Mouse (Mus musculus) intestine, embryonic 16.5 days (tissue): ENCODE measurements at regions not wholly inside any gene's neighbourhood (a gene's known extent, or its start where the extent isn't known, plus 50 kb on each side); places are given as distances from the start of the nearest gene placed in this dataset.
A peak's percentile ranks its signal among the peaks of the same experiment; 100 is the strongest.

ENCODE experiments used
- ATAC-seq: fragments of 200-750 bp; cut with Nextera tagmentation; 2 replicates; pipeline ENCODE4 v1.8.0; 2017; ENCODE audit warnings: moderate TSS enrichment, moderate library complexity
- H3K27ac ChIP-seq: fragments of 300-500 bp; sonication (generic); 2 replicates; pipeline ENCODE4 v1.5.1; 2014; ENCODE audit warnings: mild to moderate bottlenecking, low read length
- H3K27me3 ChIP-seq: fragments of 300-500 bp; sonication (generic); replicated peaks from 2 replicates; pipeline ENCODE4 v1.6.1; 2014; ENCODE audit warnings: low read length, control low read depth, mixed read lengths; ENCODE audit not compliant: control insufficient read depth, insufficient read depth
- H3K36me3 ChIP-seq: fragments of 300-500 bp; sonication (generic); 2 replicates; pipeline ENCODE4 v1.6.1; 2014; ENCODE audit warnings: low read length, control low read depth; ENCODE audit not compliant: control insufficient read depth, insufficient read depth
- H3K4me1 ChIP-seq: fragments of 300-500 bp; sonication (generic); 2 replicates; pipeline ENCODE4 v1.6.1; 2014; ENCODE audit warnings: low read length, control low read depth, mixed read lengths; ENCODE audit not compliant: control insufficient read depth, insufficient read depth
- H3K4me2 ChIP-seq: fragments of 300-500 bp; sonication (generic); 2 replicates; pipeline ENCODE4 v1.6.1; 2014; ENCODE audit warnings: low read depth, low read length, control low read depth
- H3K4me3 ChIP-seq: fragments of 300-500 bp; sonication (generic); 2 replicates; pipeline ENCODE4 v1.5.1; 2014; ENCODE audit warnings: mild to moderate bottlenecking, low read length
- H3K9ac ChIP-seq: fragments of 300-500 bp; sonication (generic); 2 replicates; pipeline ENCODE4 v1.6.1; 2014; ENCODE audit warnings: low read depth, low read length
- H3K9me3 ChIP-seq: fragments of 300-500 bp; sonication (generic); 2 replicates; pipeline ENCODE4 v1.6.1; 2016; ENCODE audit warnings: low read length, control low read depth; ENCODE audit not compliant: control insufficient read depth
- WGBS: fragments of 180-500 bp; shearing (Covaris S2); extraction: QIAGEN DNeasy Blood & Tissue Kit; methylation state at CpG from one replicate; pipeline ENCODE4 v1.1.7; 2014; 5-methylcytosine and 5-hydroxymethylcytosine counted together

GRCm38 (mm10) chr14:15698607-15699006 is 259.8 kb upstream of the Lrrc3b start:
- 78% methylated on average over 2 of the region's 2 CpGs for WGBS
- no peak for ATAC-seq

GRCm38 (mm10) chr14:15722135-15722534 is 283.3 kb upstream of the Lrrc3b start:
- ATAC-seq, result no peak
- no peaks in the 10 kb centered on the region for H3K9me3 ChIP-seq

More at GRCm38 (mm10) chr14:15698607-15699006, 259.8 kb upstream of the Lrrc3b start:
- Histone ChIP-seq H3K27me3 (no peaks in the 10 kb centered on the region), H3K4me3 (no peak overlapping the region), H3K9ac (no peak overlapping the region), H3K36me3 (no peaks in the 10 kb centered on the region), H3K9me3 (no peaks in the 10 kb centered on the region), H3K4me2 (no peak overlapping the region), H3K27ac (no peak overlapping the region), H3K4me1 (no peaks in the 10 kb centered on the region)

GRCm38 (mm10) chr14:15746629-15747238 is 307.9 kb upstream of the Lrrc3b start:
- H3K9me3 ChIP-seq, result no peaks in the 10 kb centered on the region
- no peak for ATAC-seq
- 77% methylated on average over 5 of the region's 5 CpGs for WGBS
- no peaks in the 10 kb centered on the region for H3K36me3 ChIP-seq
- H3K4me2 ChIP-seq, result no peak overlapping the region
- no peak overlapping the region for H3K4me3 ChIP-seq
- no peaks in the 10 kb centered on the region for H3K27me3 ChIP-seq
- H3K9ac ChIP-seq, result no peak overlapping the region
- no peak overlapping the region for H3K27ac ChIP-seq
- H3K4me1 ChIP-seq, result no peaks in the 10 kb centered on the region

More at GRCm38 (mm10) chr14:15722135-15722534, 283.3 kb upstream of the Lrrc3b start:
- Histone ChIP-seq H3K4me2 (no peak overlapping the region), H3K27ac (no peak overlapping the region), H3K36me3 (no peaks in the 10 kb centered on the region), H3K4me3 (no peak overlapping the region), H3K27me3 (no peaks in the 10 kb centered on the region), H3K9ac (no peak overlapping the region), H3K4me1 (no peaks in the 10 kb centered on the region)
- WGBS, result 64% methylated on average over 1 of the region's 1 CpGs

- no peak overlapping the region for H3K9ac ChIP-seq
- H3K4me1 ChIP-seq, result no peaks in the 10 kb centered on the region
- no peak for ATAC-seq
- H3K27me3 ChIP-seq, result no peaks in the 10 kb centered on the region
- no peaks in the 10 kb centered on the region for H3K9me3 ChIP-seq
- H3K4me3 ChIP-seq, result no peak overlapping the region
- no peaks in the 10 kb centered on the region for H3K36me3 ChIP-seq
- WGBS, result 60% methylated on average over 6 of the region's 6 CpGs
- no peak overlapping the region for H3K27ac ChIP-seq
- H3K4me2 ChIP-seq, result no peak overlapping the region
These were observed 331.2 kb upstream of the Lrrc3b start for GRCm38 (mm10) chr14:15769846-15770448.

GRCm38 (mm10) chr14:15784727-15785126 is 345.9 kb upstream of the Lrrc3b start:
- Histone ChIP-seq H3K4me3 (no peak overlapping the region), H3K4me2 (no peak overlapping the region), H3K9ac (no peak overlapping the region), H3K27me3 (no peaks in the 10 kb centered on the region), H3K27ac (no peak overlapping the region), H3K36me3 (no peaks in the 10 kb centered on the region), H3K9me3 (no peaks in the 10 kb centered on the region), H3K4me1 (no peaks in the 10 kb centered on the region)
- 60% methylated on average over 3 of the region's 3 CpGs for WGBS
- no peak for ATAC-seq

- ATAC-seq, result no peak
- WGBS, result 49% methylated on average over 1 of the region's 1 CpGs
- Histone ChIP-seq H3K27me3 (no peaks in the 10 kb centered on the region), H3K9me3 (no peaks in the 10 kb centered on the region), H3K4me3 (no peak overlapping the region), H3K4me2 (no peak overlapping the region), H3K36me3 (no peaks in the 10 kb centered on the region), H3K9ac (no peak overlapping the region), H3K27ac (no peak overlapping the region), H3K4me1 (no peaks in the 10 kb centered on the region)
These were observed 346.4 kb upstream of the Lrrc3b start for GRCm38 (mm10) chr14:15785230-15785629.

- Histone ChIP-seq H3K4me3 (no peak overlapping the region), H3K4me1 (no peaks in the 10 kb centered on the region), H3K4me2 (no peak overlapping the region), H3K27me3 (no peaks in the 10 kb centered on the region), H3K27ac (no peak overlapping the region), H3K36me3 (no peaks in the 10 kb centered on the region), H3K9ac (no peak overlapping the region), H3K9me3 (no peaks in the 10 kb centered on the region)
- WGBS, result 66% methylated on average over 3 of the region's 3 CpGs
- no peak for ATAC-seq
These were observed 356.9 kb upstream of the Lrrc3b start for GRCm38 (mm10) chr14:15795698-15796097.

- no peaks in the 10 kb centered on the region for H3K9me3 ChIP-seq
- no peak overlapping the region for H3K4me2 ChIP-seq
- no peaks in the 10 kb centered on the region for H3K36me3 ChIP-seq
- no peaks in the 10 kb centered on the region for H3K27me3 ChIP-seq
- H3K27ac ChIP-seq, result no peak overlapping the region
- ATAC-seq, result no peak
- 20% methylated on average over 2 of the region's 2 CpGs for WGBS
- no peak overlapping the region for H3K9ac ChIP-seq
- H3K4me1 ChIP-seq, result no peaks in the 10 kb centered on the region
- no peak overlapping the region for H3K4me3 ChIP-seq
These were observed 358.2 kb upstream of the Lrrc3b start for GRCm38 (mm10) chr14:15797019-15797418.

- Histone ChIP-seq H3K4me1 (no peaks in the 10 kb centered on the region), H3K27ac (peak overlapping the region; percentile 49), H3K4me3 (no peak overlapping the region), H3K9ac (no peak overlapping the region), H3K27me3 (no peaks in the 10 kb centered on the region), H3K4me2 (no peak overlapping the region), H3K36me3 (no peaks in the 10 kb centered on the region), H3K9me3 (no peaks in the 10 kb centered on the region)
- WGBS, result 55% methylated on average over 5 of the region's 5 CpGs
- ATAC-seq, result peak; percentile 97
These were observed 362.8 kb upstream of the Lrrc3b start for GRCm38 (mm10) chr14:15801477-15802099.
